ENCODE assay signal across 8 mouse cellular contexts in the genomic region with DNA sequence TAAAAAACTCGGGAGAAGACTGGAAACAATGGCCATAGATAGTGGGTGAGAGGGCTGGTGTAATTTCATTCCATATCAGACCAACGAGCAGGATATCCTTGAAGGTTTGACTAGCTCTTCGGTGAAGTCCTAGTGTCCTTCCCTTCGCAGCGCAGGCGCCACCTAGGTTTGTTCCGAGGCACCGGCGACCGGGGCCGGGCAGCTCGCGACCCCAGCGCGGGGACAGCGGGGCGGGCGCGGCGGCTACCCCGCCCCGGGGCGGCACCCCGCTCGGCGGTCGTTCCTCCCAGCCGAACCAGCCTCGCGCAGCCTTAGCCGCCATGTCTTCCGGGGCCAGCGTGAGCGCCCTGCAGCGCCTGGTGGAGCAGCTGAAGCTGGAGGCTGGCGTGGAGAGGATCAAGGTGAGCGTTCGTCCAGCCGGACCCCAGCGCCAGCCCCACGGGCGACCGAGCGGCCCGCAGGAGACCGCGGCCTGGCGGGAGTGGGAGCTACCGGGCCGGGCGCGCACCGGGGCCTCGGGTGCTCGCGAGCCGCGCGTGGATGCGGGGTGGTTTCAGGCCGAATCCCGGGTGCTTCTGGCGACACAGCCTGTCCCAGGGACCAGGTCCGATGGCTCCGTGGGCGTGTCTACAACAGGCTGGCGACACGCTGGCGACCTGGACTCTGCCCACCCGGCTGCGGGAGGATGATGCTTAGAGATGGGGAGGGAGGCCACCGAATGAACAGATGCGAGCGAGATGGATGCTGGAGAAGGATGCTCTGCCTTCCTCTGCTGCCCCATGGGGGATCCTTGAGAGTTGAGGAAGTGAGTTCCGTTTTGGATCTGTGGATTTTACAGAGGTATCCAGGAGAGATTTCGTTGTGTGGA. TPM values are rescaled to one million over a fixed set of nuclear protein-coding genes. Genes with fewer than 3 reads are reported as not detected.
A peak's percentile ranks its signal among the peaks of the same experiment; 100 is the strongest.
DNase-seq lines count a peak whose midpoint lies in the region; ATAC-seq lines count a peak whose summit lies in the region.

TSS of gene Gng10 (plus strand) at position 171 of the 868 bp plus-strand sequence.

- H3K36me3 ChIP-seq in hindbrain, embryonic 11.5 days (ENCODE audit: control insufficient read depth, insufficient read depth, low read length) = no peaks in the 10 kb centered on the region

- WGBS in hindbrain, embryonic 11.5 days = 18% methylated on average over 70 of the region's 76 CpGs

- ATAC-seq in hindbrain, embryonic 11.5 days (ENCODE audit: low FRiP score) = peak; percentile 88

- peak within 1 kb of the TSS; percentile 81 for H3K27ac ChIP-seq in hindbrain, embryonic 11.5 days (ENCODE audit: low read depth, low read length)

- H3K4me3 ChIP-seq in hindbrain, embryonic 11.5 days (ENCODE audit: low read depth, low read length) = peak within 1 kb of the TSS; percentile 75

- no peaks in the 10 kb centered on the region for H3K27me3 ChIP-seq in hindbrain, embryonic 11.5 days (ENCODE audit: control insufficient read depth, insufficient read depth, low read length)

- H3K9ac ChIP-seq in hindbrain, embryonic 11.5 days (ENCODE audit: low read depth, low read length) = peak within 1 kb of the TSS; percentile 86

- H3K4me2 ChIP-seq in hindbrain, embryonic 11.5 days (replicated peaks; ENCODE audit: low read depth, low read length) = peak within 1 kb of the TSS; percentile 78

- no peaks in the 10 kb centered on the region for H3K9me3 ChIP-seq in hindbrain, embryonic 11.5 days (ENCODE audit: control insufficient read depth, low read length)

- no peaks in the 10 kb centered on the region; the same call in 1 of the 2 replicates for H3K4me1 ChIP-seq in hindbrain, embryonic 11.5 days (replicated peaks; ENCODE audit: control insufficient read depth, insufficient read depth, low read length)

- DNase-seq in R1 (ENCODE audit: low read depth, low spot score) = peak; percentile 41
- peak; percentile 79 to 81 for DNase-seq in cerebellum, postnatal 14 days
- peak; percentile 41 to 62 for DNase-seq in frontal cortex, postnatal 14 days (ENCODE audit: low spot score in 2 of 2)
- peak; percentile 74 for DNase-seq in hindbrain, embryonic 11.5 days (ENCODE audit: low spot score)
- peak; percentile 62 to 79 for DNase-seq in layer of hippocampus, postnatal 14 days (ENCODE audit: low spot score in 2 of 2)
- peak; percentile 78 for DNase-seq in lung, postnatal 10 days
- peak; percentile 52 for DNase-seq in ovary, postnatal 14 days (ENCODE audit: low spot score)
- DNase-seq in thymus, postnatal 25 days = peak; percentile 73

RNA-seq across cellular contexts. Expression of gene Gng10, which starts in this region (rescaled TPM):
- polyA plus RNA-seq in hindbrain, embryonic 11.5 days (2014; fragmentation: Nextera tagmentation; extraction: Ambion mirVana) = 99.2 and 104 TPM in 2 replicates
- total RNA-seq in layer of hippocampus, postnatal 14 days (2021) = 100 to 1,000 TPM; 109 to 110 TPM

Comparison
In these comparisons a context has a peak if more than half of its experiments do, and no peak if none do; other contexts are left out.
1. Peak in every context shown above with its lines: DNase-seq, ATAC-seq, H3K4me3 ChIP-seq and H3K27ac ChIP-seq.